Mouse (Mus musculus): ENCODE measurements around the gene Prpf8.

The Prpf8 gene

DNA sequence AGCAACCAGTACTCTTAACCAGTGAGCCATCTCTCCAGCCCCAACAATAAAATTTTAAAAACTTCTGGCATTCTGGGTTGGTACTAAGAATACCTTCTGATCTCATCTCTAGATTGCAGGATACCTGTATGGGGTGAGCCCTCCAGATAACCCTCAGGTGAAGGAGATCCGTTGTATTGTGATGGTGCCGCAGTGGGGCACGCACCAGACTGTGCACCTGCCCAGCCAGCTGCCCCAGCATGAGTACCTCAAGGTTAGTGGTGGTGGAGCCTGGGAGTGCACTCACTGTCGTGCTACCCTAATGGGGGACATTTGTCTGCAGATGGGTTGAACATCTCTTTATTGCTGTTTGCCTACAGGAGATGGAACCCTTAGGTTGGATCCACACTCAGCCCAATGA is 21.5 kb downstream of the Prpf8 start:
- no peak for DNase-seq (ENCODE audit: low spot score)

DNA sequence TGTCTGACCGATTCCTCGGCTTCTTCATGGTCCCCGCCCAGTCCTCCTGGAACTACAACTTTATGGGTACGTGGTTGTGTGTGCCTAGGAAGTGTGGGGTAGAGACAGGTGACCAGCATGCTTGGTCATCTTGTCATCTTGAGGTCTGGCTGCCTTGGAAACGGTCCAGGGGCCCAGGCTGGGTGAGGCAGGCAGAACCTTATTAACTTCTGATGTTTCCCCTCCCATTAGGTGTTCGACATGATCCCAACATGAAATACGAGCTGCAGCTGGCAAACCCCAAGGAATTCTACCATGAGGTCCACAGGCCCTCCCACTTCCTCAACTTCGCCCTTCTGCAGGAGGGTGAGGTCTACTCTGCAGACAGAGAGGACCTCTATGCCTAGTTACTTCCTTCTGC is 22.3 kb downstream of the Prpf8 start:
- DNase-seq (ENCODE audit: low spot score) = no peak

DNA sequence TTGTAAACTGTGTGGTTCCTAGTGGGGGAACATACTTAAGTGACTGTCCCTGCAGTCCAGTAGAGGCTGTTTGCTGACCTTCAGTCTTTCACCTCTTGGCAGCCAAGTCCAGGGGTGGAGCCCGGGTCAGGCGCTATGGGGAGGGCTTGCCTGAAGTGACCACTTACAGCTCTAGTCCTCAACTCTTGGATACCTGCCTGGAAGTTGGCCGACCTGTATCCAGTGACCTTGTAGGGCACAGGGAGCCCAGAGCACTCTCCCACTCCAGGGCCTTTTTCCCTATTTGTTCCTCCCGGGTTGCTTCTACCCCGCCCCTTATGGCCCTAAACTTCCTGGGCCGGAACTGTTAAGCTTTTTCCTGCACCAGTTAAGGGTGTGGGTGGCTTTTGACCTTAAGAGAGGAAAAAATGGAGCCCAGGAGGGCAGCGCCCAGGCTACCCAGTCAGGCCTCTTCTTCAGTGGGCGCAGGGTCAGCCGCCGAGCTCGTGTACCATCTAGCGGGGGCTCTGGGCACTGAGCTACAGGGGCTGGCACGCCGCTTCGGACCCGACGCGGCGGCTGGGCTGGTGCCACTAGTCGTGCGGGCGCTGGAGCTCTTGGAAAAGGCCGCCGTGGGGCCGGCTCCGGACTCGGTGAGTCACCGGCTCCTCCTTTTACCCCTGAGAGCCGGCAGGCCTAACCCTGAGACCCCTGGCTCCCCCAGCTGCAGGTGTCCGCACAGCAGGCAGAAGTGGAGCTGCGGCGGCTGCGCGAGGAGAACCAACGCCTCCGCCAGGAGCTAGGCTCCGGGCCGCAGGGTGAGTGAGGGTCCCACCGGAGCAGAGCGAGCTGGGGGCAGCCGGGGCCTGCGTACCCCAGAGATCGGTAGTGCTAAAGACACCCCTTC is 23.4 kb downstream of the Prpf8 start, which contains the start of gene Rilp:
TSS of gene Rilp (plus strand) at position 354 of the 886 bp plus-strand sequence.
- peak; percentile 74 for DNase-seq (ENCODE audit: low spot score)

DNA sequence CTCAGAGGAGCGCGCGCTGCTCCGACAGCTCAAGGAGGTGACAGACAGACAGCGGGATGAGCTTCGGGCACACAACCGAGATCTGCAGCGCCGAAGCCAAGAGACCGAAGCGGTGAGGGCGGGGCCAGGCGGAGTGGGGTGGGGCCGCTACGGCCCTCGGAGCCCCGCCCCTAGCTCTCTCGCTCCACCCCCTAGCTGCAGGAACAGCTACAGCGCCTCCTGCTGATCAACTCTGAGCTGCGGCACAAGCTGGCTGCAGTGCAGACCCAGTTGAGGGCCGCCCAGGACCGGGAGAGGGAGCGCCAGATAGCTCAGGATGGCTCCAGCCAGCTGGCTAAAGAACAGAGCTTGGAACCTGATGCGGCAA is 24.0 kb downstream of the Prpf8 start:
- DNase-seq (ENCODE audit: low spot score) = peak; percentile 94

DNA sequence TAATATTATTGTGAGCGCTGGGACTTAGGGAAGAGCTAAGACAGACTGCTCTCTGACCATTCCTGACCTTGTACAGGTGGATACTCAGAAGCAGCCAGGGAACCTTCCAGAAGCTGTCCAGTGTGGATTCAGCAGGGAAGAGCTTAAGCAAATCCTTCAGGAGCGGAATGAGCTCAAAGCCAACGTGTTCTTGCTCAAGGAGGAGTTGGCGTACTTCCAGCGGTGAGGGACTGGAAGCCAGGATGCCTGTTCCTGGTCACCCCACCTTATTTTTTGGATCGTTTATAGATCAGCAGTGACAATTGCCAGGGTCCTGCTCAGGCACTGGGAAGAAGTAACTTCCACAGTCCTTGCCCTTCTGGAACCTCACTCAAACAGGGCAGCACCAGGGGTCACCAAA is 24.6 kb downstream of the Prpf8 start:
- DNase-seq (ENCODE audit: low spot score) = no peak

DNA sequence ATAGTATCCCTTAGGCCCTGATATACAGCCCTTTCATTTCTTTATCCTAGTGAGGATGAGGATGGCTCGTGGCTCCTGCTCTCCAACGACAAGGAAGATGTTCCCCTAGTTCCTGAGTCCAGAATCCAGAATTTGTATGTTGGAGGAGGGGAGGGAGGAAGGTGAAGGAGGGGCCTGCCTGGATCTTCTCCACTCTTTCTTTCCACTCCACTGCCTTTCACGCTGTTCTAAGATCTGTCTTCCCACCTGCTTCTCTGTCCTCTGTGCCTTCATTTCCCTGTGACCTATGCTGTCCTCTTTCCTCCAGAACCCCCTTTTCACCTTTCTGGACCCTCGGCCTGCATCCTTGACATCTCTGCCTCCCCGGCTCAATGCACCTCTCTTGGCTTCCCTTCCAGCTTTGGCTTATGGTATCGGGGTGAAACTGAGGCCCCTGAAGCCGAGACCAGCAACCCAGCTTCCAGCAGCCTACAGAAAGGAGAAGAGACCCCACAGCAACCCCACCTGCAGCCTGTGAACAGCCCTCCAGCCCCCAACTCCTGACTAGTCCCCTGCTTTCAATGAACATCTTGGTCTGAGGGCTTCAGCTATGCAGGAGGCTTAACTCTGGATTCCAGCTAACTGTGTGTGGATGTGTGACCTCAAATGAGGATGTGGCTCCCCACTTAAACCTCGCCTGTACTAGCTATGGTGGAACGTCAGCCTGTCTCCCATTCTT is 25.8 kb downstream of the Prpf8 start:
- DNase-seq (ENCODE audit: low spot score) = no peak

DNA sequence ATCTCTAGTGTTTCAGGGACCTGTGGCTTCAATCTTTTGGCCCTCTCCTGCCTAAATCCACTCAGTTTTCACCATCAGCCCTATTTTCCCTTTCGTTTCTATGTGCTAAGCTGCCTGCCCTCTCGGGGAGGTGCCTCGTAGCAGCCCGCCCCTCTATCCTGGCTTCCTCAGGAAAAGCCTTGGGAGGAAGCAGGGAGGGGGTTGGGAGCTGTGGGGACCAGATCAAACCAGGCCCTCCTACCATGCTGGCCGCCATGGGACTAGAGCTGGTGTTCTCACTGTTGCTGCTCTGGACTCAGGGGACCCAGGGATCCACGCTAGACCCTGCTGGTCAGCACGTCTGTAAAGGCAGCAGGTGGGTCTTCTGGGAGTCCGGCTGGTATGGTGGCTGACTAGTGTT is 26.7 kb downstream of the Prpf8 start, which contains the start of gene Scarf1:
TSS of gene Scarf1 (plus strand) at position 205 of the 400 bp plus-strand sequence.
- DNase-seq (ENCODE audit: low spot score) = no peak

DNA sequence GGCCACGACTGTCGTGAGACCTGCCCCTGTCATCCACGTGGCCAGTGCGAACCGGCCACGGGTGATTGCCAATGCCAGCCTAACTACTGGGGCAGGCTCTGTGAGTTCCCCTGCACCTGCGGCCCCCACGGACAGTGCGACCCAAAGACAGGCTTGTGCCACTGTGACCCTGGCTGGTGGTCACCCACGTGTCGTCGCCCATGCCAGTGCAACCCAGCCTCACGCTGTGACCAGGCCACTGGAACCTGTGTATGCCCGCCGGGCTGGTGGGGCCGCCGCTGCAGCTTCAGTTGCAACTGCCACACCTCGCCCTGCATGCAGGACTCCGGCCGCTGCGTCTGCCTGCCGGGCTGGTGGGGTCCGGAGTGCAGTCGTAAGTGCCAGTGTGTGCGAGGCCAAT is 28.6 kb downstream of the Prpf8 start:
- DNase-seq (ENCODE audit: low spot score) = no peak

DNA sequence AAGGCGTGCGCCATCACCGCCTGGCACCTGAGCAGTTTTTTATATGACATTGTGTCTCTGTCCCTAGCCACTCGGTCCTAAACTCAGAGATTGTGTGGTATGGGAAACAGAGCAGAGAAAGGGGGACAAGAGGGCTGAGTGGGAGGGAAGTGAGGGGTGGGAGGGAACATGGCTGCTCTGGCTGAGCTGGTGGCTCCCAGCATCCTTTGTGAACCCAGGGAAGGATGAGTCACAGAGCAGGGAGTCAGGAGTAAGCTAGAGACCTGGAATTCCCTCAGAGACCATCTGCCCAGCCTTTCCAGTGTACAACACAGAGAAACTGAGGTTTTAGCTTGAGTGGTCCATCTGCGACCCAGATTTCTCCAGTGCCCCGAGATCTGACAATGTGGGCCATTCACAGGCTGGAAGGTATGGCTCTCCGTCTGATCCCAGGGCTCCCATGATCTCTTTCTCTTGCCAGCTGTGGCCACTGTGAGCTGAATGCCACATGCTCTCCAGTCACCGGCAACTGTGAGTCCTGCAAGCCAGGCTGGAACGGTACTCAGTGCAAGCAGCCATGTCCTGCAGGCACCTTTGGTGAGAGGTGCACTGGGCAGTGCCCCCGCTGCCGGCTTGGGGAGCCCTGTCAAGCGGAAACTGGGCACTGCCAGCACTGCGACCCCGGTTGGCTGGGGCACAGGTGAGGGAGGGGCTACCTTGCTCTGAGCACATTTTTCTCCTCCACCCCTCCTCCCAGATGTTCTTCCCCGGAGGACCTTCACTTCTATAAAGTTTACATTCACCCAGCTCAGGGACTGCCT is 33.4 kb downstream of the Prpf8 start:
- DNase-seq (ENCODE audit: low spot score) = no peak

DNA sequence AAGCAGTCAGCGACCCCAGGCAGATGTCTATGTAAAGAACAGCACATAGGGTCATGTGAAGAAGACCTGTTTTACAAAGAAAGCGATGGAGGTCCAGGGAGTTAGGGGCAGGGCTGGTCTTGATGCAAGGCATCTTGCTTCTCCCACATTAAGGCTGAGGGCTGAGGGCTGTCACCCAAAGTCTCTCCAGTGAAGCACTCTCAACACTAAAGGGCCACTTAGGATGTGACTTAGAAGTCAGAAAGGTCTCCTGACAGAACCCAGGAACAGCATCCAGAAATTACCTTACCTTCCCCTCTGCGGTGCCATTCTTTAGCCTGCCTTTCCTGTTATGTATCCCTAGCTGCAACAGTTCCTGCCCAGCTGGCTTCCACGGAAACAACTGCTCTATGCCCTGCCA is 35.0 kb downstream of the Prpf8 start:
- DNase-seq (ENCODE audit: low spot score) = no peak

DNA sequence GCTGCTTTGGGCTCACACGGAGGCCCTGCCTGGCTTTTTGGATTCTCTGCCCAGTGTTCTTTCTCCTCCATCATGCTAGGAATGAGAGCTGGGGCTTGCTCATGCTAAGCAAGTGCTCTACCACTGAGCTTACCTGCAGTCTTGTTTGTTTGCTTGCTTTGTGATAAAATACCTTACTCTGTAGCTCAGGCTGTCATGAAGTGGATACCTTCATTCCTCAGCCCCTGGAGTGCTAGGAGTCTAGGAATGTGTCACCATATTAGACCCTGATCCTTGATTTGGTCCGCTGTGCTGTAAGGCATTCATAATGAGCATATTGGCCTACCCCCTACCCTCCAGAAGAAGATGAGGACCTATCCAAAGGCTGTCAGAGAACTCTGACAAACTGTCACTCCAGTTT is 36.2 kb downstream of the Prpf8 start:
- DNase-seq (ENCODE audit: low spot score) = no peak

DNA sequence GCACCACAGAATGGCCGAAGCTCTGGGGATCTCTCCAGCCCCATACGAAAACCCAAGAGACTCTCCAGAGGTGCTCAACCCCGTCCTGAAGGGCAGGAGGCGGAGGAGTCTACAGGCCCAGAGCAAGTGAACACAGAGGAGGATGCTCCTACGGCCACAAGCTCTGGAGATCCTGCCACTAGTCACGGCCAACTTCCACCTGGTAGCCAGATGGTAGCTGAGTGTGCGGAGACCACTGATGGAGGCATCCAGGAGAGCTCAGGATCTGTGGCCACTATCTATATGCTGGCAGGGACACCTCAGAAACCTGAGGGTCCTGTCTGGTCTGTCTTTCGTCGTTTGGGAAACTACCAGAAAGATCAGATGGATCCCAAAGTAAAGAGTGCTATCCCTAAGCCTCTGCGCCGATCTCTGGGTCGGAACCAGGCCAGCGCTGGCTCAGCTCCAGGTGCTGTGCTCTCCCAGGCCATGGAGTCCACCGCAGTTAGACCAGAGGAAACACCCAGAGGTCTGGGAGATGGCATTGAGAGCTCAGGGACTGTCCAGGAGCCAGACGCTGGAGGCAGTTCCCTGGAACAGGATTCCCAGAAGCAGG is 39.0 kb downstream of the Prpf8 start:
- DNase-seq (ENCODE audit: low spot score) = no peak

DNA sequence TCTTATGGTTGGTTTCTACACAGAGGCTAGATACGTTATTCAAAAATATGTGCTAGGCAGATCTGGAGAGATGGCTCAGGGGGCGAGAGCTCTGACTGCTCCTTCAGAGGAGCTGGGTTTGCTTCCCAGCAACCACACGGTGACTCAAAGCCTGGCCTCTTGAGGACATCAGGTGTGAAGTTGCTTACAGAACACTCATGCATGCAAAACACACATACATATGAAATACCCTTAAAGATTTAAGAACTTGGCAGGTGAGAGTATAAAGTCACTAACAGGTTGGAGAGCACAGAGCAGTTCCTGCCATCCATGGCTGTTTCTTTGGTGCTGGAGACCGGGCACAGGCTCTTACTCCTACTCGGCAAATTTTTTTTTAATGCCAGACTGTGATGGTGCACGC is 40.3 kb downstream of the Prpf8 start:
- DNase-seq (ENCODE audit: low spot score) = no peak

DNA sequence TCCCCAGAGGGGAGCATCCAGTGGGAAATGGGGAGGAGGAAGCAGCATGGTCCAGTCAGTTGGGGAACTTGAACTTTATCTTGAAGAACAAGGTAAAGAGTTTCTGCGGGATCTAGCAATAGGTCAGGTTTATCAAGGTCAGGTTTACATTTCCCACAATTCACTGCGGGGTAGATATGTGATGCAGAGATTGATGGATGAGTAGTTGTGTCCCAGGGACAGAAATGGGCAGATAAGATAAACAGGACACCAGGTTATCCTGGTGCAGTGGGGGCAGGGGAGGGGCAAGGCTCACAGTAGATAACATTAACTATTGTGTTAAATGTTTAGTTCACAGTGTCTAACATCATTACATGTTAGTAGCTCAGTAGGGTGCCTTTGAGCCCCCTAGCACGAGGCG is 43.2 kb downstream of the Prpf8 start:
- DNase-seq (ENCODE audit: low spot score) = no peak

DNA sequence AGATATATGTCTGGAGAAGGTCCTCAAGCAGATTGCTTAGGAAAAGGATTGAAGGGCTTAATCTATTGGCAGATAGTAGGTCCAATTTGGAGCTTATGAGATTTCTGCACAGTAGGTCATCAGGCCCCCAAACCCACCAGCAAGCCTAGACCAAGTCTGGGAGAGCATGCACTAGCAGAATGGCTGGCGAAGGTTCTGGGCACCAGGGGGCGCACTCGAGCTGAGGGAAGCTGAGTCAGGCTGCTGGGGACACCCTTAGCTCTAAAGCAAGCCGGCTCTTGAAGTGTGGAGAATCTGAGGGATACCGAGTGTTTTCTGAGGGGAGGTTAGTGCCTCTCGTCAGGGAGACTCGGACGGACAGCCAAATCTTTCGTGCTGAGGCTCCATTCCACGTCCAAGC is 43.7 kb downstream of the Prpf8 start:
- DNase-seq (ENCODE audit: low spot score) = peak; percentile 97

DNA sequence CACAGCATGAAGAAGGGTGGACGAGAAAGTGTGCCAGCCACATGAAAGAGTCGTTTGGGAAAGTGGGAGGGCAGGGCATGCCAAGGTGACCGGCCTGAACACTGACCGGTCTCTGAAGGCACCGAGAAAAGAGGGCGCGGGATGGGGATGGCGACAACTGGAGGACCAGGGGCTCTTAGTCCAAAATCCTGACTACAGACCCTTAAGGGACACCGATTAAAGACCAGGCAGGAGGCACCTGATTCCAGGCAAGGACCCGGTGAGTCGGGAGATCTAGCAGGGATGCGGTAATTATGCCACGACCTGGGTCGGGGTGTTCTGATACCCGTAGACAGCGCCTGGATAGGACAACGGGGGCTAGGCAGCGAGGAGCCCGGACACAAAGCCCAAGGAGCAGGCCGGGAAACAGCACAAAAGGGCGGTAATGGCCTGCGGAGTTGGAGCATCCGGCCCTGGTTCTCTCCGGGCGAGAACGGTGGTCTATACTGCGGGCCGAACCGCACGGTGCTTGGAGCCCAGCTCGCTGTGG is 44.3 kb downstream of the Prpf8 start:
- peak; percentile 63 for DNase-seq (ENCODE audit: low spot score)

DNA sequence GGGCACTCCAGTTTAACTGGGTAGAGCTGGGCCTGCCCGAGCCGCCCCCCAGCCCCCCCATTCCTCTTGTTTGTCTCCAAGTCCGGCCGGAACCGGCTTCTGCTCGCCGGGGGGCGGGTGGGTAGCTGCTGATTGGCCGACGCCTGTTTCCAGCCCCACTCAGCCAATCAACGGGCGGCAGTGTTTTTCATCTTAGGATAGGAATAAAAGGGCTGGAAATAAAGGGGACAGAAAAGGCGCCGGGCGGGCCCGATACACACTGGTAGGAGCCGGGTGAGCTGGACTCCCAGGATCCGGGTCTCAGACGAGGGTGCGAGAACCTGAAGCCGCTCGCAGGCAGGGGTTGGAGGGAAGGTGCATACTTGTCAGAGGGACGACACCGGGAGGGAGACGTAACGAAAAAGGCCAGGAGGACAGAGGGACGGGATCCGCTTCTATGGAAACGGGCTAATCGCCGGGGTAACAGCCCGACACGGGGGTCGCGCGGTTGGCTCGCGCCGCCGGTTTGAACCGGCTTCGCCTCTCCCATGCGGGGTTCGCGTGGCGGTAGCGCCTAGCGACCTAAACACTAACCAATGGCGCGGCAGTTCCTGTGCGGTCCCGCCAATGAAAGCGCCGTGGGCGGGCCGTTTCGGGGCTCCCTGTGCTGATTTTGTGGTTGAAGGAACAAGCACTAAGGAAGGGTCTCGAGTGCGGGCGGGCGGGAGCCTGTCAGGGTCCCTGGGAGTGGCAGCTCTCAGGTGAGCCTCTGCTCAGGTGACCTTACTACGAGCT is 45.0 kb downstream of the Prpf8 start, which contains the start of gene Slc43a2:
TSS of gene Slc43a2 (plus strand) at position 226 of the 774 bp plus-strand sequence.
- DNase-seq (ENCODE audit: low spot score) = peak; percentile 98

DNA sequence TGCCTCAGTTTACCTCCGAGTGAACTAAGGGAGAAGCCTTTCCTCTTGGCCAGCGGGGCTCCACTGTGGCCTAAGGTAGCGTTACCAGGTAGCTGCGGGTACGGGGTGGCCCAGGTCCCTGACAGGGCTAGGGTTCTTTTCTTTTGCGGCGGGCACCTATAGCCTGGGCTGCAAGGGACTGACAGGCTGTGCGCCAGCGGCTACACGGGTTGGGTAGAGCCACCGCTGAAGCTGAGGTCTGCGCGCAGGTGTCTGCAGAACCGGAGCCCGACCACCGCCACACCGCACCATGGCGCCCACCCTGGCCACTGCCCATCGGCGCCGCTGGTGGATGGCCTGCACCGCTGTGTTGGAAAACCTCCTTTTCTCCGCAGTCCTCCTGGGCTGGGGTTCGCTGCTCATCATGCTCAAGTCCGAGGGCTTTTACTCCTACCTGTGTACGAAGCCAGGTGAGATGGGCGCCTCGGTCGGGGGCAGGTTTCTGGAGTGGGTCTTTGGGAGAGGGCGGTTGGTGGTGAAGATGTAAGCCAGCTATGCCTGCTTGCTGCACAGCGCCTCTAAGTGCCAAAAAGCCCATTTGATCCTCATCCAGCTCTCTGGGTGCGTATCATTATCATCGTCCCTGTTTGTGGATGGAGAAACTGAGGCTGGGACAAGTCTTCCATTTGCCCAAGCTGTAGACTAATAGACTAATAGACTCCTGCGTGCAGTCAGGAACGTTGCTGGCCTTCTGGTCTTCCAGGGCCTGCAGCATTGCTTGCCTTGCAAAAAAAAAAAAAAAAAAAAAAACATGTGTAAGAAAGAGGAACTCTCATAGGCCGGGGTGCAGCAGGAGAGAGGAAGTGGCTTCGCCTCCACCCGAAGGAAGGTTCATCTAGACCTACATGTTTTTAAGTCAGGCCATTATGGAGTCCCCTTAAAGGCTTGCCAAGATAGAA is 46.0 kb downstream of the Prpf8 start:
- DNase-seq (ENCODE audit: low spot score) = peak; percentile 26

DNA sequence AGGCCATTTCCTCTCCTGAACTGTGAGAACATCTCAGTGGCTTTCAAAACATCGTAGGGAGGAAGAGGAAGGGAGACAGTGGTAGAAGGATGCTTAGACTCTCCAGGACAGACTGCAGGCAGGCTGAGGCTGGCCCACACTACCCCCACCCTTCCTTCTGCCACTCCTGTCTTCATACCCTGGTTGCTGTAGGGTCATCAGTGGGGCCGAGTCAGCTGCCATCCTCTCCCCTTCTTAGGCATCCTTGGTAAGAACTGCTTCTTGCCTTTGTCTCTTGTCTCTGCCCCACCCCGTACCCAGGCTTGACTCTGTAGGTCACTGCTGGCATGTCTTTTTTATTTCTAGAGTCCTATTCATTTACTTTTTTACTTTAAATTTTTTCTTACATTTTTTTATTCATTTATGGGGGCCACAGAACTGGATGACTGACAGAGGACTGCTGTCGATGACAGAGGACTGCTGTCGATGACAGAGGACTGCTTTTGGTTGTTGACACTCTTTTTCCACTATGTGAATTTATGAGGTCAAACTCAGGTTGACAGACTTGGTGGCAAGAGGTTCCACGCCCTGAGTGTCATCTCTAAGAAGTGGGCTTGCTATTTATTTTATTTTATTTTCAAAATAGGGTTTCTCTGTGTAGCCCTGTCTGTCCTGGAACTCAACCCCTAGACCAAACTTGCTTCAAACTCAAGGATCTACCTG is 46.8 kb downstream of the Prpf8 start:
- no peak for DNase-seq (ENCODE audit: low spot score)
